Mouse (Mus musculus) ES-Bruce4 (cell line): Measurements from ENCODE around the gene Igf1.

Experiments used
- CTCF ChIP-seq: IDR thresholded peaks from one replicate; pipeline ENCODE4 v1.8.1; 2011; ENCODE audit warnings: low read depth, low read length
- POLR2A ChIP-seq: IDR thresholded peaks from one replicate; pipeline ENCODE4 v1.8.1; 2011; ENCODE audit warnings: low read length; ENCODE audit not compliant: insufficient read depth

GRCm38 (mm10) chr10:87895351-87895750 lies 37.3 kb downstream of the Igf1 start:
- TF ChIP-seq CTCF (no peak), POLR2A (no peak)
